Mouse (Mus musculus): ENCODE measurements around the gene Treml2. TPM values are rescaled to one million over a fixed set of nuclear protein-coding genes. Genes with fewer than 3 reads are reported as not detected.
"Not testable (repeated sequence)": the region's sequence is repeated elsewhere in the genome, so short reads cannot be mapped to it uniquely, and the experiment has no call there.

The Treml2 gene
- polyA plus RNA-seq, 1 experiment from 2014 or later, result 0.30 TPM

- H3K36me3 ChIP-seq, result no peaks in the 10 kb centered on the region
- H3K27me3 ChIP-seq (ENCODE audit: insufficient read depth, poor library complexity, severe bottlenecking), result no peaks in the 10 kb centered on the region
- DNase-seq (ENCODE audit: low spot score), result no peak
- 0 out of 2 replicates have a peak, but pooled peaks cover 3% of the 10 kb centered on the region for H3K4me1 ChIP-seq (replicated peaks)
- WGBS, result 81% methylated on average over 9 of the region's 9 CpGs
- peak overlapping the region; percentile 23; the same call in 1 of the 2 replicates for H3K27ac ChIP-seq
- H3K4me3 ChIP-seq, result peak overlapping the region; percentile 16; the same call in 1 of the 2 replicates
- no peaks in the 10 kb centered on the region for H3K9me3 ChIP-seq
Observed at GRCm38 (mm10) chr17:48300861-48301260, 1.6 kb downstream of the Treml2 start.

GRCm38 (mm10) chr17:48301792-48302191, 2.5 kb downstream of the Treml2 start:
- Histone ChIP-seq H3K36me3 (no peaks in the 10 kb centered on the region), H3K27ac (no peak overlapping the region), H3K4me3 (no peak overlapping the region), H3K9me3 (no peaks in the 10 kb centered on the region), H3K27me3 (ENCODE audit: insufficient read depth, poor library complexity, severe bottlenecking) (no peaks in the 10 kb centered on the region), H3K4me1 (replicated peaks) (0 out of 2 replicates have a peak, but pooled peaks cover 3% of the 10 kb centered on the region)
- DNase-seq (ENCODE audit: low spot score), result no peak
- WGBS, result 92% methylated on average over 5 of the region's 5 CpGs

GRCm38 (mm10) chr17:48312124-48312523, 12.8 kb downstream of the Treml2 start:
- WGBS, result 78% methylated on average over 2 of the region's 2 CpGs
- no peak overlapping the region for H3K27ac ChIP-seq
- no peaks in the 10 kb centered on the region for H3K4me1 ChIP-seq (replicated peaks)
- no peaks in the 10 kb centered on the region for H3K36me3 ChIP-seq
- H3K4me3 ChIP-seq, result no peak overlapping the region
- H3K9me3 ChIP-seq, result no peaks in the 10 kb centered on the region
- DNase-seq (ENCODE audit: low spot score), result no peak
- no peaks in the 10 kb centered on the region for H3K27me3 ChIP-seq (ENCODE audit: insufficient read depth, poor library complexity, severe bottlenecking)

- not testable (repeated sequence) for H3K4me3 ChIP-seq; DNase-seq (ENCODE audit: low spot score); H3K27me3 ChIP-seq (ENCODE audit: insufficient read depth, poor library complexity, severe bottlenecking); H3K27ac ChIP-seq; H3K36me3 ChIP-seq; H3K4me1 ChIP-seq (replicated peaks); H3K9me3 ChIP-seq
- WGBS, result 79% methylated on average over 3 of the region's 3 CpGs
Observed at GRCm38 (mm10) chr17:48315905-48316579, 16.7 kb downstream of the Treml2 start, which contains the start of gene B430306N03Rik. TSS of gene B430306N03Rik (plus strand) at chr17:48316141.

GRCm38 (mm10) chr17:48318686-48319085, 19.4 kb downstream of the Treml2 start:
- 97% methylated on average over 1 of the region's 1 CpGs for WGBS
- no peaks in the 10 kb centered on the region for H3K4me1 ChIP-seq (replicated peaks)
- no peak for DNase-seq (ENCODE audit: low spot score)
- no peaks in the 10 kb centered on the region for H3K36me3 ChIP-seq
- H3K27me3 ChIP-seq (ENCODE audit: insufficient read depth, poor library complexity, severe bottlenecking), result no peaks in the 10 kb centered on the region
- peaks cover 2% of the 10 kb centered on the region; the same call in 1 of the 2 replicates for H3K9me3 ChIP-seq
- H3K27ac ChIP-seq, result no peak overlapping the region
- no peak overlapping the region for H3K4me3 ChIP-seq

GRCm38 (mm10) chr17:48321279-48321678, 22.0 kb downstream of the Treml2 start:
- Histone ChIP-seq H3K4me1 (replicated peaks) (no peaks in the 10 kb centered on the region), H3K27ac (no peak overlapping the region), H3K27me3 (ENCODE audit: insufficient read depth, poor library complexity, severe bottlenecking) (no peaks in the 10 kb centered on the region), H3K4me3 (no peak overlapping the region), H3K36me3 (no peaks in the 10 kb centered on the region), H3K9me3 (peaks cover 3% of the 10 kb centered on the region; the same call in 1 of the 2 replicates)
- DNase-seq (ENCODE audit: low spot score), result no peak
- WGBS, result 88% methylated on average over 2 of the region's 2 CpGs

- H3K36me3 ChIP-seq, result no peaks in the 10 kb centered on the region
- H3K27ac ChIP-seq, result no peak overlapping the region
- no peaks in the 10 kb centered on the region for H3K4me1 ChIP-seq (replicated peaks)
- no peak overlapping the region for H3K4me3 ChIP-seq
- H3K9me3 ChIP-seq, result peaks cover 3% of the 10 kb centered on the region; the same call in 1 of the 2 replicates
- no peaks in the 10 kb centered on the region for H3K27me3 ChIP-seq (ENCODE audit: insufficient read depth, poor library complexity, severe bottlenecking)
- no peak for DNase-seq (ENCODE audit: low spot score)
- WGBS, result 62% methylated on average over 3 of the region's 3 CpGs
Observed at GRCm38 (mm10) chr17:48323236-48323635, 23.9 kb downstream of the Treml2 start.

- H3K9me3 ChIP-seq, result peaks cover 3% of the 10 kb centered on the region; the same call in 1 of the 2 replicates
- WGBS, result 87% methylated on average over 5 of the region's 5 CpGs
- H3K4me3 ChIP-seq, result no peak overlapping the region
- no peaks in the 10 kb centered on the region for H3K4me1 ChIP-seq (replicated peaks)
- DNase-seq (ENCODE audit: low spot score), result no peak
- no peaks in the 10 kb centered on the region for H3K27me3 ChIP-seq (ENCODE audit: insufficient read depth, poor library complexity, severe bottlenecking)
- H3K36me3 ChIP-seq, result no peaks in the 10 kb centered on the region
- no peak overlapping the region for H3K27ac ChIP-seq
Observed at GRCm38 (mm10) chr17:48324258-48324657, 25.0 kb downstream of the Treml2 start.

- no peak for DNase-seq (ENCODE audit: low spot score)
- 94% methylated on average over 6 of the region's 6 CpGs for WGBS
- Histone ChIP-seq H3K36me3 (no peaks in the 10 kb centered on the region), H3K4me3 (no peak overlapping the region), H3K27ac (no peak overlapping the region), H3K27me3 (ENCODE audit: insufficient read depth, poor library complexity, severe bottlenecking) (no peaks in the 10 kb centered on the region), H3K9me3 (peaks cover 3% of the 10 kb centered on the region; the same call in 1 of the 2 replicates), H3K4me1 (replicated peaks) (no peaks in the 10 kb centered on the region)
Observed at GRCm38 (mm10) chr17:48325093-48325492, 25.8 kb downstream of the Treml2 start.

- DNase-seq (ENCODE audit: low spot score), result no peak
- no peak overlapping the region for H3K4me3 ChIP-seq
- WGBS, result 88% methylated on average over 11 of the region's 11 CpGs
- H3K9me3 ChIP-seq, result peaks cover 3% of the 10 kb centered on the region; the same call in 1 of the 2 replicates
- no peaks in the 10 kb centered on the region for H3K36me3 ChIP-seq
- H3K27ac ChIP-seq, result no peak overlapping the region
- H3K27me3 ChIP-seq (ENCODE audit: insufficient read depth, poor library complexity, severe bottlenecking), result no peaks in the 10 kb centered on the region
- H3K4me1 ChIP-seq (replicated peaks), result no peaks in the 10 kb centered on the region
Observed at GRCm38 (mm10) chr17:48325638-48326037, 26.3 kb downstream of the Treml2 start.

- Histone ChIP-seq H3K27me3 (ENCODE audit: insufficient read depth, poor library complexity, severe bottlenecking) (no peaks in the 10 kb centered on the region), H3K4me3 (no peak overlapping the region), H3K4me1 (replicated peaks) (no peaks in the 10 kb centered on the region), H3K27ac (no peak overlapping the region), H3K9me3 (peaks cover 3% of the 10 kb centered on the region; the same call in 1 of the 2 replicates), H3K36me3 (no peaks in the 10 kb centered on the region)
- no peak for DNase-seq (ENCODE audit: low spot score)
- 88% methylated on average over 4 of the region's 4 CpGs for WGBS
Observed at GRCm38 (mm10) chr17:48326656-48327055, 27.4 kb downstream of the Treml2 start.

- Histone ChIP-seq H3K27me3 (ENCODE audit: insufficient read depth, poor library complexity, severe bottlenecking) (no peaks in the 10 kb centered on the region), H3K4me3 (no peak overlapping the region), H3K9me3 (no peaks in the 10 kb centered on the region), H3K27ac (no peak overlapping the region), H3K36me3 (no peaks in the 10 kb centered on the region), H3K4me1 (replicated peaks) (no peaks in the 10 kb centered on the region)
- WGBS, result 89% methylated on average over 2 of the region's 2 CpGs
- DNase-seq (ENCODE audit: low spot score), result no peak
Observed at GRCm38 (mm10) chr17:48332524-48332923, 33.2 kb downstream of the Treml2 start.

GRCm38 (mm10) chr17:48334186-48334585, 34.9 kb downstream of the Treml2 start:
- no peak for DNase-seq (ENCODE audit: low spot score)
- Histone ChIP-seq H3K4me1 (replicated peaks) (no peaks in the 10 kb centered on the region), H3K9me3 (no peaks in the 10 kb centered on the region), H3K4me3 (no peak overlapping the region), H3K36me3 (no peaks in the 10 kb centered on the region), H3K27me3 (ENCODE audit: insufficient read depth, poor library complexity, severe bottlenecking) (no peaks in the 10 kb centered on the region), H3K27ac (no peak overlapping the region)
- 91% methylated on average over 4 of the region's 4 CpGs for WGBS

Data from hindbrain, embryonic 10.5 days (tissue).